Mouse (Mus musculus) midbrain, embryonic 16.5 days (tissue): ENCODE results near the gene Gsta4. TPM values are rescaled to one million over a fixed set of nuclear protein-coding genes. Genes with fewer than 3 reads are reported as not detected.

ENCODE experiments used
- ATAC-seq: fragments of 200-750 bp; cut with Nextera tagmentation; 2 replicates; pipeline ENCODE4 v1.8.0; 2017; ENCODE audit warnings: moderate TSS enrichment
- H3K27ac ChIP-seq: fragments of 300-500 bp; sonication (generic); 2 replicates; pipeline ENCODE4 v1.5.1; 2014; ENCODE audit warnings: mild to moderate bottlenecking, low read length, mixed read lengths
- H3K27me3 ChIP-seq: fragments of 300-500 bp; sonication (generic); 2 replicates; pipeline ENCODE4 v1.6.1; 2014; ENCODE audit warnings: low read depth, low read length, mixed read lengths; ENCODE audit not compliant: control insufficient read depth, insufficient read depth
- H3K36me3 ChIP-seq: fragments of 300-500 bp; sonication (generic); 2 replicates; pipeline ENCODE4 v1.6.1; 2014; ENCODE audit warnings: mild to moderate bottlenecking, low read length, moderate library complexity, mixed read lengths; ENCODE audit not compliant: control insufficient read depth, insufficient read depth
- H3K4me1 ChIP-seq: fragments of 300-500 bp; sonication (generic); 2 replicates; pipeline ENCODE4 v1.6.1; 2014; ENCODE audit warnings: mild to moderate bottlenecking, low read length, mixed read lengths; ENCODE audit not compliant: control insufficient read depth, insufficient read depth
- H3K4me2 ChIP-seq: fragments of 300-500 bp; sonication (generic); 2 replicates; pipeline ENCODE4 v1.6.1; 2014; ENCODE audit warnings: mild to moderate bottlenecking, low read length, mixed read lengths
- H3K4me3 ChIP-seq: fragments of 300-500 bp; sonication (generic); 2 replicates; pipeline ENCODE4 v1.5.1; 2014; ENCODE audit warnings: low read depth, mild to moderate bottlenecking, low read length, moderate library complexity, mixed read lengths
- H3K9ac ChIP-seq: fragments of 300-500 bp; sonication (generic); 2 replicates; pipeline ENCODE4 v1.6.1; 2014; ENCODE audit warnings: low read depth, low read length, mixed read lengths
- H3K9me3 ChIP-seq: fragments of 300-500 bp; sonication (generic); replicated peaks from 2 replicates; pipeline ENCODE4 v1.6.1; 2014; ENCODE audit warnings: mild to moderate bottlenecking, low read length, mixed read lengths; ENCODE audit not compliant: control insufficient read depth, poor library complexity, severe bottlenecking
- WGBS: fragments of 180-500 bp; shearing (Covaris S2); extraction: QIAGEN DNeasy Blood & Tissue Kit; methylation state at CpG from one replicate; pipeline ENCODE4 v1.1.7; 2014; 5-methylcytosine and 5-hydroxymethylcytosine counted together
- polyA plus RNA-seq: library from polyadenylated mRNA; unstranded; fragments of >200 nt; fragmentation: Nextera tagmentation; extraction: Ambion mirVana; gene quantifications from 2 replicates; pipeline ENCODE4 v1.2.1, GENCODE M21; 2015

Gene Gsta4
- polyA plus RNA-seq, 1 experiment from 2014 or later: 18.5 TPM

GRCm38 (mm10) chr9:78191736-78192135, 9.2 kb downstream of the Gsta4 start:
- WGBS: under 1% methylated on average over 18 of the region's 18 CpGs

GRCm38 (mm10) chr9:78193902-78194597, 11.5 kb downstream of the Gsta4 start:
- Histone ChIP-seq H3K9me3 (no peaks in the 10 kb centered on the region), H3K4me2 (no peak overlapping the region), H3K4me1 (peaks cover 11% of the 10 kb centered on the region), H3K27me3 (peaks cover 3% of the 10 kb centered on the region; the same call in 1 of the 2 replicates), H3K4me3 (no peak overlapping the region), H3K27ac (no peak overlapping the region), H3K9ac (no peak overlapping the region), H3K36me3 (no peaks in the 10 kb centered on the region)
- WGBS: 49% methylated on average over 9 of the region's 9 CpGs
- no peak for ATAC-seq

More at GRCm38 (mm10) chr9:78191736-78192135, 9.2 kb downstream of the Gsta4 start:
- Histone ChIP-seq H3K27ac (no peak overlapping the region), H3K27me3 (peaks cover 3% of the 10 kb centered on the region; the same call in 1 of the 2 replicates), H3K36me3 (no peaks in the 10 kb centered on the region), H3K9me3 (no peaks in the 10 kb centered on the region), H3K4me2 (peak overlapping the region; percentile 77), H3K4me1 (peaks cover 11% of the 10 kb centered on the region), H3K9ac (peak overlapping the region; percentile 30), H3K4me3 (peak overlapping the region; percentile 40)
- ATAC-seq: peak; percentile 56; the same call in 1 of the 2 replicates

GRCm38 (mm10) chr9:78195034-78195433, 12.5 kb downstream of the Gsta4 start:
- ATAC-seq: no peak
- H3K27me3 ChIP-seq: peaks cover 3% of the 10 kb centered on the region; the same call in 1 of the 2 replicates
- H3K27ac ChIP-seq: no peak overlapping the region
- WGBS: 81% methylated on average over 11 of the region's 11 CpGs
- H3K36me3 ChIP-seq: no peaks in the 10 kb centered on the region
- H3K4me2 ChIP-seq: no peak overlapping the region
- H3K9ac ChIP-seq: no peak overlapping the region
- peaks cover 11% of the 10 kb centered on the region for H3K4me1 ChIP-seq
- H3K4me3 ChIP-seq: no peak overlapping the region
- H3K9me3 ChIP-seq: no peaks in the 10 kb centered on the region

- ATAC-seq: no peak
- Histone ChIP-seq H3K9me3 (no peaks in the 10 kb centered on the region), H3K27me3 (no peaks in the 10 kb centered on the region), H3K4me2 (no peak overlapping the region), H3K4me3 (no peak overlapping the region), H3K4me1 (no peaks in the 10 kb centered on the region), H3K36me3 (no peaks in the 10 kb centered on the region), H3K9ac (no peak overlapping the region), H3K27ac (no peak overlapping the region)
- WGBS: 94% methylated on average over 9 of the region's 9 CpGs
These were observed 15.2 kb downstream of the Gsta4 start for GRCm38 (mm10) chr9:78197801-78198200.

GRCm38 (mm10) chr9:78204194-78204593, 21.6 kb downstream of the Gsta4 start:
- Histone ChIP-seq H3K9ac (no peak overlapping the region), H3K36me3 (no peaks in the 10 kb centered on the region), H3K27ac (no peak overlapping the region), H3K4me3 (no peak overlapping the region), H3K4me2 (no peak overlapping the region), H3K9me3 (no peaks in the 10 kb centered on the region), H3K27me3 (no peaks in the 10 kb centered on the region), H3K4me1 (no peaks in the 10 kb centered on the region)
- WGBS: 91% methylated on average over 6 of the region's 6 CpGs
- no peak for ATAC-seq

- no peaks in the 10 kb centered on the region for H3K9me3 ChIP-seq
- H3K4me2 ChIP-seq: no peak overlapping the region
- no peak for ATAC-seq
- no peak overlapping the region for H3K27ac ChIP-seq
- 87% methylated on average over 4 of the region's 4 CpGs for WGBS
- H3K4me1 ChIP-seq: no peaks in the 10 kb centered on the region
- no peaks in the 10 kb centered on the region for H3K27me3 ChIP-seq
- no peak overlapping the region for H3K4me3 ChIP-seq
- no peaks in the 10 kb centered on the region for H3K36me3 ChIP-seq
- H3K9ac ChIP-seq: no peak overlapping the region
These were observed 26.4 kb downstream of the Gsta4 start for GRCm38 (mm10) chr9:78208956-78209355.

GRCm38 (mm10) chr9:78210079-78210478, 27.5 kb downstream of the Gsta4 start:
- H3K4me1 ChIP-seq: no peaks in the 10 kb centered on the region
- no peaks in the 10 kb centered on the region for H3K36me3 ChIP-seq
- H3K4me2 ChIP-seq: no peak overlapping the region
- H3K27me3 ChIP-seq: no peaks in the 10 kb centered on the region
- H3K4me3 ChIP-seq: no peak overlapping the region
- no peak overlapping the region for H3K27ac ChIP-seq
- WGBS: 91% methylated on average over 3 of the region's 3 CpGs
- H3K9me3 ChIP-seq: no peaks in the 10 kb centered on the region
- ATAC-seq: no peak
- H3K9ac ChIP-seq: no peak overlapping the region

GRCm38 (mm10) chr9:78210821-78211220, 28.2 kb downstream of the Gsta4 start:
- WGBS: 96% methylated on average over 2 of the region's 2 CpGs
- no peak overlapping the region for H3K4me2 ChIP-seq
- H3K4me1 ChIP-seq: no peaks in the 10 kb centered on the region
- no peaks in the 10 kb centered on the region for H3K9me3 ChIP-seq
- no peak overlapping the region for H3K27ac ChIP-seq
- H3K27me3 ChIP-seq: no peaks in the 10 kb centered on the region
- no peaks in the 10 kb centered on the region for H3K36me3 ChIP-seq
- H3K9ac ChIP-seq: no peak overlapping the region
- H3K4me3 ChIP-seq: no peak overlapping the region
- no peak for ATAC-seq

- no peaks in the 10 kb centered on the region for H3K9me3 ChIP-seq
- H3K27ac ChIP-seq: no peak overlapping the region
- no peak overlapping the region for H3K4me3 ChIP-seq
- no peaks in the 10 kb centered on the region for H3K36me3 ChIP-seq
- H3K4me2 ChIP-seq: no peak overlapping the region
- no peak overlapping the region for H3K9ac ChIP-seq
- no peaks in the 10 kb centered on the region for H3K4me1 ChIP-seq
- ATAC-seq: no peak
- 95% methylated on average over 3 of the region's 3 CpGs for WGBS
- H3K27me3 ChIP-seq: no peaks in the 10 kb centered on the region
These were observed 28.9 kb downstream of the Gsta4 start for GRCm38 (mm10) chr9:78211521-78211920.
